In genomic region chr12:73052036-73052650, GRCm38 (mm10) we compare ENCODE assay signal across 13 mouse cellular contexts. TPM values are rescaled to one million over a fixed set of nuclear protein-coding genes. Genes with fewer than 3 reads are reported as not detected.
DNase-seq lines count a peak whose midpoint lies in the region; ATAC-seq and TF ChIP-seq lines count a peak whose summit lies in the region.
"Had no signal": no experiment of that assay in that cellular context is flagged by ENCODE, and none has a peak within 500 bp of the region (broad histone marks: within the 10 kb centered on the region; RNA-seq: fewer than 3 reads in every experiment).

No protein-coding gene starts in this region.

- intact Hi-C loops in heart, postnatal 25 days (cut with DNase I): loop anchor here (10.0 kb wide), 1 partner anchor 233 kb away; the partner anchor contains the start of genes Slc38a6 and Trmt5

- no peak overlapping the region for H3K27ac ChIP-seq in heart, embryonic 12.5 days (ENCODE audit: poor library complexity, severe bottlenecking)
- peak overlapping the region; percentile 84 for H3K27ac ChIP-seq in limb, embryonic 11.5 days (replicated peaks; ENCODE audit: low read depth, low read length)

- peak overlapping the region; percentile 63; the same call in 1 of the 2 replicates for H3K4me3 ChIP-seq in heart, embryonic 12.5 days
- H3K4me3 ChIP-seq in E14TG2a.4 (replicated peaks; ENCODE audit: low read length): peak overlapping the region; percentile 83
- H3K4me3 ChIP-seq in limb, embryonic 11.5 days (ENCODE audit: low read depth, low read length): peak overlapping the region; percentile 53; the same call in 1 of the 2 replicates

- no peak overlapping the region for H3K9ac ChIP-seq in heart, embryonic 12.5 days
- H3K9ac ChIP-seq in limb, embryonic 11.5 days (ENCODE audit: low read length): peak overlapping the region; percentile 49

- peaks cover 56% of the 10 kb centered on the region for H3K27me3 ChIP-seq in heart, embryonic 12.5 days (replicated peaks)
- H3K27me3 ChIP-seq in E14TG2a.4 (ENCODE audit: insufficient read depth, low read length): peaks cover 57% of the 10 kb centered on the region
- peaks cover 32% of the 10 kb centered on the region for H3K27me3 ChIP-seq in limb, embryonic 11.5 days (ENCODE audit: control insufficient read depth, insufficient read depth, low read length)

- no peaks in the 10 kb centered on the region for H3K36me3 ChIP-seq in heart, embryonic 12.5 days
- no peaks in the 10 kb centered on the region for H3K36me3 ChIP-seq in E14TG2a.4 (ENCODE audit: insufficient read depth, low read length)
- H3K36me3 ChIP-seq in limb, embryonic 11.5 days (ENCODE audit: control insufficient read depth, insufficient read depth, low read length): no peaks in the 10 kb centered on the region

- no peak for DNase-seq in heart, postnatal 25 days (ENCODE audit: low spot score)
- peak; percentile 92 for DNase-seq in embryo, embryonic 10.5 days (ENCODE audit: low spot score)
- peak; percentile 82 for DNase-seq in limb, embryonic 11.5 days (ENCODE audit: low spot score)
- DNase-seq in testis, postnatal 14 days (ENCODE audit: low spot score): no peak
- DNase-seq in kidney, postnatal 10 days: no peak
- no peak for DNase-seq in lung, postnatal 25 days (ENCODE audit: low spot score)
- DNase-seq: adrenal gland, adult 2 months; cerebellum, postnatal 25 days; lung, postnatal 36 days had no signal

- H3K4me1 ChIP-seq in heart, embryonic 12.5 days (replicated peaks): peaks cover 16% of the 10 kb centered on the region
- peaks cover 55% of the 10 kb centered on the region for H3K4me1 ChIP-seq in E14TG2a.4 (replicated peaks; ENCODE audit: low read depth, low read length)
- H3K4me1 ChIP-seq in limb, embryonic 11.5 days (ENCODE audit: control insufficient read depth, insufficient read depth, low read length): peaks cover 44% of the 10 kb centered on the region

- H3K4me2 ChIP-seq in heart, embryonic 12.5 days: peak overlapping the region; percentile 22; the same call in 1 of the 2 replicates
- peak overlapping the region; percentile 88 for H3K4me2 ChIP-seq in limb, embryonic 11.5 days (ENCODE audit: low read depth, severe bottlenecking)

- WGBS in heart, embryonic 12.5 days: 6% methylated on average over 19 of the region's 19 CpGs
- under 1% methylated on average over 19 of the region's 19 CpGs for WGBS in limb, embryonic 11.5 days

- ATAC-seq in heart, embryonic 12.5 days (ENCODE audit: insufficient number of reproducible peaks, low FRiP score): no peak
- ATAC-seq in limb, embryonic 11.5 days (ENCODE audit: insufficient number of reproducible peaks, low FRiP score, low TSS enrichment, low read depth): peak; percentile 74

- no peaks in the 10 kb centered on the region for H3K9me3 ChIP-seq in heart, embryonic 12.5 days (replicated peaks)
- H3K9me3 ChIP-seq in E14TG2a.4 (ENCODE audit: low read length): peaks cover 6% of the 10 kb centered on the region; the same call in 1 of the 2 replicates
- H3K9me3 ChIP-seq in limb, embryonic 11.5 days (ENCODE audit: control insufficient read depth, low read length): no peaks in the 10 kb centered on the region

- TF ChIP-seq CTCF in E14TG2a.4 (conservative IDR thresholded peaks at IDR 0.05; ENCODE audit: low read length): no peak

RNA-seq across cellular contexts. Expression of gene Six1, which starts 1.5 kb away (rescaled TPM):
- 0.45 and 0.67 TPM in 2 replicates for polyA plus RNA-seq in heart, embryonic 12.5 days (2016; fragmentation: Nextera tagmentation; extraction: Ambion mirVana)
- 1 to 10 TPM in 1 of 2 experiments, under 1 TPM in 1; 0.81 to 1.0 TPM for total RNA-seq in heart, postnatal 25 days (2021)
- 58.5 and 66.4 TPM in 2 replicates for polyA plus RNA-seq in limb, embryonic 11.5 days (2014; fragmentation: Nextera tagmentation; extraction: Ambion mirVana)
- total RNA-seq: hematopoietic stem cell, adult 5-6 weeks; layer of hippocampus, postnatal 25 days had no signal

Comparison
In these comparisons a context has a peak if more than half of its experiments do, and no peak if none do; other contexts are left out.
1. DNase-seq: peak in embryo, embryonic 10.5 days (single experiment) and limb, embryonic 11.5 days (single experiment); none in heart, postnatal 25 days (single experiment), testis, postnatal 14 days (single experiment), kidney, postnatal 10 days (single experiment) and lung, postnatal 25 days (single experiment).
2. RNA of gene Six1, which starts 1.5 kb away (polyA plus RNA-seq): 58.5 to 66.4 TPM in limb, embryonic 11.5 days; 0.45 to 0.67 TPM in heart, embryonic 12.5 days; every median in the first group is over 10 times any median in the second.
3. Peak in every context shown above with its lines, with median percentiles within 50 percentile points of each other: H3K4me3 ChIP-seq.